Mouse (Mus musculus): ENCODE measurements around the gene Pabpc4l. TPM values are rescaled to one million over a fixed set of nuclear protein-coding genes. Genes with fewer than 3 reads are reported as not detected.
"Not testable (repeated sequence)": the region's sequence is repeated elsewhere in the genome, so short reads cannot be mapped to it uniquely, and the experiment has no call there.

Pabpc4l gene
- total RNA-seq (2014; fragmentation: Nextera tagmentation): not detected in 2 replicates
- total RNA-seq (2017): under 0.01 and 0.23 TPM in 2 replicates
- polyA plus RNA-seq (2012): not detected in 2 replicates

DNA sequence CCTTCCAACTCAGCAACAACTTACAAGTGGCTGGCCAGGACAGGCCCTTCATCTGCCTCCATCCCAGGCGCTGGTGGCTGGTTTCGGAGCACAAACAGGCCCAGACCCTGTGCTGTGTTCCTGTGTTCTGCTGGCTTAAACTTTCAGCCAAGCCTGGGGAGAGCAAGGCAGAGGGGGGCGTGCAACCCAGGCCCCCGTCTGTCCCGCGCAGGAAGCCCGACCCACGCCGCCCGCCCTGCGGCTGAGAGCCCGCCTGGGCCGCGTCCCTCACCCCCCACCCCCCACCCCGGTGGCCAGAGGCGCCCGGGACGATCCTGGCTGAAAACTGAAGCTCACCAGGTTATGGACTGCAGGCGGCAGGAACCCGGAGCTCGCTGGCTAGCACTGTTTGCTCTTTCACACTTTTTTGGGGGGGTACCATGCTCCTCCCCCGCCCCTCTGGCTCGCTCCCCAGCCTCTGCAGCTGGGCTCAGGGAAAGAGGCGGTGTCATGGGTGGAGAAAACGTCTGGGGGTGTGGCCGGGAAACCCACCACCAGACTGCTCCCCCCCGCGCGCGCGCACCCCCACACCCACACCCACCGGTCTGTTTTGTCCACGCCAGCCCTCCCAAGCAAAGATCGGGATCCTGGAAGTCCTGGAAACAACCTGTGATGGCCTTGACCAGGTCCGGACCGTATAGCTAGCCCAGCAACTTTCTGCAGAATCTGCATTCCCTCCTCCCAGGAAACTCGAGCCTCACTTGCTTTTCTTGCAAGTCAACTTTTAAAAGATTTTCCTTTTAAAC lies at the start of gene Pabpc4l:
Gene Pabpc4l (minus strand): TSS at position 739 of the 785 bp plus-strand sequence.
- no peak within 1 kb of the TSS; the same call in 1 of the 2 replicates for H3K4me3 ChIP-seq (ENCODE audit: low read depth, low read length)
- no peak for ATAC-seq (ENCODE audit: extremely low read depth, insufficient number of reproducible peaks, low FRiP score, poor library complexity, severe bottlenecking)
- DNase-seq (ENCODE audit: low spot score): no peak

GRCm38 (mm10) chr3:46490989-46491259 lies 42.9 kb upstream of the Pabpc4l start:
- ATAC-seq (ENCODE audit: extremely low read depth, insufficient number of reproducible peaks, low FRiP score, poor library complexity, severe bottlenecking) (no peak), DNase-seq (ENCODE audit: low spot score) (no peak)
- no peaks in the 10 kb centered on the region for H3K9me3 ChIP-seq (replicated peaks)
- TF ChIP-seq CTCF (IDR thresholded peaks at IDR 0.05; ENCODE audit: low read depth, low read length): no peak
- TF ChIP-seq TAL1 (conservative IDR thresholded peaks at IDR 0.05; ENCODE audit: low read depth, low read length): no peak
- TF ChIP-seq GATA1 (IDR thresholded peaks at IDR 0.05; ENCODE audit: borderline replicate concordance, low read length): no peak
- no peak for TF ChIP-seq GATA2 (IDR thresholded peaks at IDR 0.05; ENCODE audit: borderline replicate concordance, low read depth, low read length)
- no peak for TF ChIP-seq POLR2AphosphoS5 (IDR thresholded peaks at IDR 0.05; ENCODE audit: insufficient replicate concordance, low read depth, low read length)
- no peak overlapping the region for H3K4me3 ChIP-seq (ENCODE audit: low read depth, low read length)
- H3K4me1 ChIP-seq (ENCODE audit: insufficient read depth, low read depth, low read length): no peaks in the 10 kb centered on the region
- no peaks in the 10 kb centered on the region for H3K36me3 ChIP-seq (replicated peaks)
- no peaks in the 10 kb centered on the region for H3K27me3 ChIP-seq (ENCODE audit: insufficient read depth, low read length)

More for the DNA sequence above, at the start of gene Pabpc4l:
- no peaks in the 10 kb centered on the region for H3K4me1 ChIP-seq (ENCODE audit: insufficient read depth, low read depth, low read length)
- H3K9me3 ChIP-seq (replicated peaks): peaks cover 17% of the 10 kb centered on the region
- no peaks in the 10 kb centered on the region for H3K27me3 ChIP-seq (ENCODE audit: insufficient read depth, low read length)
- H3K36me3 ChIP-seq (replicated peaks): no peaks in the 10 kb centered on the region
- no peak for TF ChIP-seq POLR2AphosphoS5 (IDR thresholded peaks at IDR 0.05; ENCODE audit: insufficient replicate concordance, low read depth, low read length)
- no peak for TF ChIP-seq GATA1 (IDR thresholded peaks at IDR 0.05; ENCODE audit: borderline replicate concordance, low read length)
- TF ChIP-seq GATA2 (IDR thresholded peaks at IDR 0.05; ENCODE audit: borderline replicate concordance, low read depth, low read length): no peak
- no peak for TF ChIP-seq TAL1 (conservative IDR thresholded peaks at IDR 0.05; ENCODE audit: low read depth, low read length)
- no peak for TF ChIP-seq CTCF (IDR thresholded peaks at IDR 0.05; ENCODE audit: low read depth, low read length)

GRCm38 (mm10) chr3:46490132-46490988 lies 42.3 kb upstream of the Pabpc4l start:
- no peaks in the 10 kb centered on the region for H3K9me3 ChIP-seq (replicated peaks)
- ATAC-seq (ENCODE audit: extremely low read depth, insufficient number of reproducible peaks, low FRiP score, poor library complexity, severe bottlenecking) (no peak), DNase-seq (ENCODE audit: low spot score) (no peak)
- no peak overlapping the region for H3K4me3 ChIP-seq (ENCODE audit: low read depth, low read length)
- TF ChIP-seq CTCF (IDR thresholded peaks at IDR 0.05; ENCODE audit: low read depth, low read length) (no peak), GATA2 (IDR thresholded peaks at IDR 0.05; ENCODE audit: borderline replicate concordance, low read depth, low read length) (no peak)
- H3K4me1 ChIP-seq (ENCODE audit: insufficient read depth, low read depth, low read length): no peaks in the 10 kb centered on the region
- no peaks in the 10 kb centered on the region for H3K27me3 ChIP-seq (ENCODE audit: insufficient read depth, low read length)
- no peaks in the 10 kb centered on the region for H3K36me3 ChIP-seq (replicated peaks)

DNA sequence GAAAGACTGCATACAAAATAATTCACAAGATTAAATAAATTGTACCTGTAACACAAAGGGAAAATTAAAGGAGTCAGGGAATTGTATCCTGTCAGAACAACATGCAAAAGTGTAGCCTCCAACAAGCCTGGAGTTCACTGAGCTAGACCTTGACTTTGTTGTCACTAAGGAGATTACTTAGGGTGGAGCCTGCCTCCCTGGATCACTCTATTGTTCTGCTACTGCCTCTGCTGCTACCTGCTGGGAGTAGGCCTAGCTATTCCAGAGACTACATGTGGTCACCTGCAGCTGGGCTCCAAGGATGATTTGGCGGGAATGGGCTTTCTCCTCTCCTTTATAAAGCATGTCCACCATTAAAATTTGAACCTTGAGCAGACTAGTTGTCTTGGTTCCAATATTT lies 38.1 kb upstream of the Pabpc4l start:
- not testable (repeated sequence) for DNase-seq (ENCODE audit: low spot score); H3K4me3 ChIP-seq (ENCODE audit: low read depth, low read length); H3K36me3 ChIP-seq (replicated peaks); H3K4me1 ChIP-seq (ENCODE audit: insufficient read depth, low read depth, low read length); H3K27me3 ChIP-seq (ENCODE audit: insufficient read depth, low read length); ATAC-seq (ENCODE audit: extremely low read depth, insufficient number of reproducible peaks, low FRiP score, poor library complexity, severe bottlenecking); H3K9me3 ChIP-seq (replicated peaks)

GRCm38 (mm10) chr3:46448266-46448532 lies 180 bp upstream of the Pabpc4l start:
- Histone ChIP-seq H3K4me3 (ENCODE audit: low read depth, low read length) (no peak overlapping the region), H3K36me3 (replicated peaks) (no peaks in the 10 kb centered on the region), H3K4me1 (ENCODE audit: insufficient read depth, low read depth, low read length) (no peaks in the 10 kb centered on the region), H3K27me3 (ENCODE audit: insufficient read depth, low read length) (no peaks in the 10 kb centered on the region), H3K9me3 (replicated peaks) (peaks cover 17% of the 10 kb centered on the region)
- ATAC-seq (ENCODE audit: extremely low read depth, insufficient number of reproducible peaks, low FRiP score, poor library complexity, severe bottlenecking) (no peak), DNase-seq (ENCODE audit: low spot score) (no peak)
- TF ChIP-seq GATA2 (IDR thresholded peaks at IDR 0.05; ENCODE audit: borderline replicate concordance, low read depth, low read length): no peak
- no peak for TF ChIP-seq TAL1 (conservative IDR thresholded peaks at IDR 0.05; ENCODE audit: low read depth, low read length)
- TF ChIP-seq GATA1 (IDR thresholded peaks at IDR 0.05; ENCODE audit: borderline replicate concordance, low read length): no peak
- TF ChIP-seq POLR2AphosphoS5 (IDR thresholded peaks at IDR 0.05; ENCODE audit: insufficient replicate concordance, low read depth, low read length): no peak
- TF ChIP-seq CTCF (IDR thresholded peaks at IDR 0.05; ENCODE audit: low read depth, low read length): no peak

DNA sequence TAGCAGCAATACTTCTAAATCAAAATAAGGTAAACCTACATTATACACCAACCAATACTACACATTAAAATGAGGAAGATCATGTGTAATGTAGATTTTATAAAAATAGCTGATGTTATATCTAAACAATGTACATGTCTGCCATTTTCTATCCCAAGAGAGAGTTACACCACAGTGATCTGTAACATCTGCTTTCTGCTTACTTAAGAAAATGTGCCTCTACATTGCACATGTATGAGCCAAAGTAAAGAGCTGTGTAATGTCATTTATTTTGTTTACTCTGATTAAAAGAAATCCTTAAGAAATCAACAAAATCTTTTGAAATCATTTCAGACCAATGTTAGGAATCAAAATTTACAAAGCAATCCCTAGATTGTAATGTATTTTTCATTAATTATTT lies 16.6 kb downstream of the Pabpc4l start:
- DNase-seq (ENCODE audit: low spot score): no peak
- no peak for ATAC-seq (ENCODE audit: extremely low read depth, insufficient number of reproducible peaks, low FRiP score, poor library complexity, severe bottlenecking)
- TF ChIP-seq CTCF (IDR thresholded peaks at IDR 0.05; ENCODE audit: low read depth, low read length): no peak
- no peak for TF ChIP-seq POLR2AphosphoS5 (IDR thresholded peaks at IDR 0.05; ENCODE audit: insufficient replicate concordance, low read depth, low read length)
- TF ChIP-seq TAL1 (conservative IDR thresholded peaks at IDR 0.05; ENCODE audit: low read depth, low read length): no peak
- TF ChIP-seq GATA1 (IDR thresholded peaks at IDR 0.05; ENCODE audit: borderline replicate concordance, low read length): no peak
- no peak for TF ChIP-seq GATA2 (IDR thresholded peaks at IDR 0.05; ENCODE audit: borderline replicate concordance, low read depth, low read length)
- Histone ChIP-seq H3K27me3 (ENCODE audit: insufficient read depth, low read length) (no peaks in the 10 kb centered on the region), H3K4me1 (ENCODE audit: insufficient read depth, low read depth, low read length) (no peaks in the 10 kb centered on the region), H3K4me3 (ENCODE audit: low read depth, low read length) (no peak overlapping the region), H3K36me3 (replicated peaks) (no peaks in the 10 kb centered on the region), H3K9me3 (replicated peaks) (no peaks in the 10 kb centered on the region)

All from G1E (cell line).